Mouse (Mus musculus): ENCODE data around the gene Pm20d1. TPM values are rescaled to one million over a fixed set of nuclear protein-coding genes. Genes with fewer than 3 reads are reported as not detected.

The Pm20d1 gene
- polyA plus RNA-seq, 1 experiment from 2014 or later: 5.7 TPM

DNA sequence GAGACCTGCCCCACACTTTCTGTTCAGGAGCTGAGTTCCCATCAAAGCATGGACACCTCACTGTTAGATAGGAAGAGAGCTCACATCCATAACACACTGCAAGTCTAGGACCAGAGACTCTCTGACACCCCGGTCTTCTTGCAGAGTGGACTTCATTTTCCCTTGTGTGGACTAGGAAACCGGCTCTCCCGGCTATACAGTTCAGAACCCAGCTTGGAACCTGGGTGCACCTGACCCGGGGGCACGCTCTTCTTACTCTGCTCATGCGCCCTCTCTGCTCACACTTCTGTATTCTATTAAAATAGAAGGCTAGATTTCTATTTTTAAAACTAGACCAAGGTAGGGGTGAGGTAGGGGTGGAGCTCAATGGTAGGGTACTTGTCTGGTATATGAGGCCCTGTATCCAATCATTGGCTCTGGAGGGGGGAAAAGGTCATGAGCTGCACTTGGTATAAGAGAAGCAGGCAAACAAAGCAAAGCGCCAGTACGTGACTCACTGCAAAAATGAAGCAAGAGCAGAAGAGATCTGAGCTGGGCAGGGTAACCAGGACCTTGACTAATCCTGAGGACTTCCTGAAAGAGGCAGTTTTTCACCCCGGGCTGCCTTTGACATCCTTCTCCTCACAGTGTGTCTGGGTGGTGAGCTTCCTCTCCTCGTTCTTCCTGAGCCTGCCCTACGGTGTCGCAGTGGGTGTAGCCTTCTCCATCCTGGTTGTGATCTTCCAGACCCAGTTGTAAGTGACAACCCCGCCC, 35.9 kb upstream of the Pm20d1 start:
- no peak overlapping the region for H3K4me2 ChIP-seq (ENCODE audit: low read length)
- H3K9me3 ChIP-seq (replicated peaks; ENCODE audit: low read length): no peaks in the 10 kb centered on the region
- no peaks in the 10 kb centered on the region; the same call in 1 of the 2 replicates for H3K27me3 ChIP-seq (ENCODE audit: insufficient read depth, low read length)
- WGBS: 82% methylated on average over 13 of the region's 13 CpGs
- no peak overlapping the region for H3K27ac ChIP-seq
- ATAC-seq (replicated peaks; ENCODE audit: low FRiP score, low read depth) (no peak), DNase-seq (ENCODE audit: low spot score) (no peak)
- no peak overlapping the region for H3K9ac ChIP-seq (ENCODE audit: low read depth, low read length)
- no peaks in the 10 kb centered on the region for H3K4me1 ChIP-seq (replicated peaks; ENCODE audit: insufficient read depth, low read length)
- no peaks in the 10 kb centered on the region for H3K36me3 ChIP-seq (ENCODE audit: insufficient read depth, low read length)
- no peak overlapping the region for H3K4me3 ChIP-seq (replicated peaks; ENCODE audit: low read depth, low read length)
- no peak for TF ChIP-seq CTCF (IDR thresholded peaks at IDR 0.05; ENCODE audit: low read depth)

DNA sequence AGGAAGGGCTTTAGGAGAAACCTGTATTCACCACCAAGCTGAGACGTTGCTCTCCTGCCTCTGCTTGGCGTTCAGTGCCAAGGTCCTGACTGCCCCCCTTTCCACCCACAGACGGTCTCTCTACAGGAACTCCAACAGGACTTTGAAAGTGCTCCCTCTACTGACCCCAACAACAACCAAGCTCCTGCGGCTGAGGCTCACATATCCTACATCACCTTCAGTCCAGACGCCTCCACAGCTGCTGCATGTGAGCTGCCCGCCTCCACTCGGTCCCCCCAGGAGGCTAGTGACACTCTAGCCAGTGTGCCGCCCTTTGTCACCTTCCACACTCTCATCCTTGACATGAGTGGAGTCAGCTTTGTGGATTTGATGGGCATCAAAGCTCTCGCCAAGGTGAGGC, 33.5 kb upstream of the Pm20d1 start:
- H3K9ac ChIP-seq (ENCODE audit: low read depth, low read length): no peak overlapping the region
- no peaks in the 10 kb centered on the region for H3K9me3 ChIP-seq (replicated peaks; ENCODE audit: low read length)
- no peak overlapping the region for H3K27ac ChIP-seq
- H3K36me3 ChIP-seq (ENCODE audit: insufficient read depth, low read length): no peaks in the 10 kb centered on the region
- H3K27me3 ChIP-seq (ENCODE audit: insufficient read depth, low read length): no peaks in the 10 kb centered on the region; the same call in 1 of the 2 replicates
- 50% methylated on average over 9 of the region's 9 CpGs for WGBS
- H3K4me1 ChIP-seq (replicated peaks; ENCODE audit: insufficient read depth, low read length): no peaks in the 10 kb centered on the region
- H3K4me2 ChIP-seq (ENCODE audit: low read length): no peak overlapping the region
- ATAC-seq (replicated peaks; ENCODE audit: low FRiP score, low read depth) (no peak), DNase-seq (ENCODE audit: low spot score) (peak; percentile 15)
- no peak overlapping the region for H3K4me3 ChIP-seq (replicated peaks; ENCODE audit: low read depth, low read length)
- TF ChIP-seq CTCF (IDR thresholded peaks at IDR 0.05; ENCODE audit: low read depth): peak; percentile 47; the same call in 1 of the 2 replicates

DNA sequence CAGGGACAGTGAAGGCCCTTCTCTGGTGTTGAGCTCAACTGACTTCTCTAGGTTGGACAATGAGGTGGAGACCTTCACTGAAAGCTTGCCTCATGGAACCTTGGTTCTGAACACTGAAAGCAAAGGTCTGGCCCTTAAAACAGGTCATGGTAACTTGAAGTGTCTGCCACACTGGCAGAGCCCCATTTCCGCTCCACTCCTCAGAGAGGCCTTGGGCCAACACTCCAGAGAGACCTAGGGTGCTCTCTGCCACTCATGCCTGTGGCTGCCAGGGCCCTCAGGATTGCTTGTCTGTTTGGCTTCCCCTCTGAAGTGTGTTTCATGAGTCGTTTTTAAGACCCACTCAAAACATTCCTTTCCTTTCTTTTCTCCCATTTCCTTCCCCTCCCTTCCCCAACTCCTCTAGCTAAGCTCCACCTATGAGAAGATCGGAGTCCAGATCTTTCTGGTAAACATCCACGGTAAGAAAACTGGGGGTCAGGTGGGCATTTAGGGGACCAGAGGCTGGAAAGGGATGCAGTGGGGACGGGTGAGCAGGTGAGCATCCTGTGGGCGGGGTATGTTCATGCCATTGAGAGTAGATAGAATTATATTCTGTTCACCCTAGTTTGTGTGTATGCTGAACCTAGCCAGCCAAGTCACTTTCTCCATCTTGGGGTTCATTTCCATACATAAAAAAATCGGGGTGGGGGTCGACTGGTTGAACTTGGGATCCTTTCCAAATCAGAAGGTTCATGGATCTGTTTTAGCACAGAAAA, 32.4 kb upstream of the Pm20d1 start:
- H3K27ac ChIP-seq: no peak overlapping the region
- H3K9me3 ChIP-seq (replicated peaks; ENCODE audit: low read length): no peaks in the 10 kb centered on the region
- no peak overlapping the region for H3K9ac ChIP-seq (ENCODE audit: low read depth, low read length)
- WGBS: 56% methylated on average over 8 of the region's 8 CpGs
- no peak overlapping the region for H3K4me2 ChIP-seq (ENCODE audit: low read length)
- H3K4me3 ChIP-seq (replicated peaks; ENCODE audit: low read depth, low read length): no peak overlapping the region
- no peak for TF ChIP-seq CTCF (IDR thresholded peaks at IDR 0.05; ENCODE audit: low read depth)
- H3K27me3 ChIP-seq (ENCODE audit: insufficient read depth, low read length): no peaks in the 10 kb centered on the region; the same call in 1 of the 2 replicates
- H3K4me1 ChIP-seq (replicated peaks; ENCODE audit: insufficient read depth, low read length): no peaks in the 10 kb centered on the region
- no peaks in the 10 kb centered on the region for H3K36me3 ChIP-seq (ENCODE audit: insufficient read depth, low read length)
- DNase-seq (ENCODE audit: low spot score) (no peak), ATAC-seq (replicated peaks; ENCODE audit: low FRiP score, low read depth) (no peak)

DNA sequence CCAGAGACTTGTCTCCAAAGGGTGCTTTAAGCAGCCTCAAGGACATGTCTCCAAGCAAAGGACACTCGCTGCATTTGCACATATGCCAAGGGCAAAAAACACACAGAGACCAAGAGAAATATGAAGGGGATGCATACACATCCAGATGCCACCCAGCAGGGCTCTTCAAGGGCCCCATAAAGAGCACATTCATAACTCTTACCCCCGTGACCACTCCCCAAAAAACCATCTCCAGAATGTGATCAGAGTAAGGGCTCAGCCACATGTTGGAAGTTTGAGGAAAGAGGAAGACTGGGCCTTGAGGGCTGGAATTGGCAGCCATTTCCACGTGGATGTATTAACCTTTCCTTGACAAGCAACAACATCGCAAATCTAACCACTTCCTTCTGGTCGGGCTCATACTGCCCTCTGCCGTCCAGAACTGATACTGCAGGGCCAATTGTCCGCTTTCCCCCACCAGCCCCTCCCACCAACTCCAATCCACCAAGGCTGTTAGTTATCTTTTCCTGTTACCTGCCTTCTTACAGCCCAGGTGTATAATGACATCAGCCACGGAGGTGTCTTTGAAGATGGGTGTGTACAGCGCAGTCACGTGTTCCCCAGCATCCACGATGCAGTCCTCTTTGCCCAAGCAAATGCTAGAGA, 31.7 kb upstream of the Pm20d1 start:
- Histone ChIP-seq H3K9me3 (replicated peaks; ENCODE audit: low read length) (no peaks in the 10 kb centered on the region), H3K27me3 (ENCODE audit: insufficient read depth, low read length) (no peaks in the 10 kb centered on the region; the same call in 1 of the 2 replicates), H3K27ac (no peak overlapping the region), H3K9ac (ENCODE audit: low read depth, low read length) (no peak overlapping the region), H3K4me1 (replicated peaks; ENCODE audit: insufficient read depth, low read length) (no peaks in the 10 kb centered on the region), H3K4me3 (replicated peaks; ENCODE audit: low read depth, low read length) (no peak overlapping the region), H3K4me2 (ENCODE audit: low read length) (no peak overlapping the region), H3K36me3 (ENCODE audit: insufficient read depth, low read length) (no peaks in the 10 kb centered on the region)
- DNase-seq (ENCODE audit: low spot score): peak; percentile 89
- 15% methylated on average over 11 of the region's 11 CpGs for WGBS
- TF ChIP-seq CTCF (IDR thresholded peaks at IDR 0.05; ENCODE audit: low read depth): peak; percentile 99
- peak; percentile 46; the same call in 1 of the 2 replicates for ATAC-seq (replicated peaks; ENCODE audit: low FRiP score, low read depth)

DNA sequence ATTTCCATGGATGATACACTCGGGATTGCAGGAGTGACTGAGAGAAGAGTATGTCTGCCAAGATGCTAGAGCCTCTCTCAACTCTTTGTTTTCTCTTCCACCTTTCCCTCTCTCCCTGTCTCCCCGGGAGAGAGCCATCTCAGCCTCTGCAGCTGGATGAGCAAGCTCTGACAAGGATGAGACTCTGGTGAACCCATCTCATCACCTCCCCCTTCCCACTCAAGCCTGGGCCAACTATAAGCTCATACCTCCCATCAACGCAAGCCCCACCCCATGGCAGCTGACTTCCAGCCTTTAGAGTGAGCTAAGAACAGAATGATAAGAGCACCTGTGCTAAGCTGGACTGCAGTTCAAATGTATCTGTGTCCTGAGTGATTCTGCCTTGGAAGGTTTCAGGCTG, 27.9 kb upstream of the Pm20d1 start:
- Histone ChIP-seq H3K4me3 (replicated peaks; ENCODE audit: low read depth, low read length) (no peak overlapping the region), H3K4me1 (replicated peaks; ENCODE audit: insufficient read depth, low read length) (no peaks in the 10 kb centered on the region), H3K27me3 (ENCODE audit: insufficient read depth, low read length) (no peaks in the 10 kb centered on the region; the same call in 1 of the 2 replicates), H3K9me3 (replicated peaks; ENCODE audit: low read length) (no peaks in the 10 kb centered on the region), H3K4me2 (ENCODE audit: low read length) (no peak overlapping the region), H3K9ac (ENCODE audit: low read depth, low read length) (no peak overlapping the region), H3K27ac (no peak overlapping the region), H3K36me3 (ENCODE audit: insufficient read depth, low read length) (no peaks in the 10 kb centered on the region)
- WGBS: 72% methylated on average over 3 of the region's 3 CpGs
- no peak for TF ChIP-seq CTCF (IDR thresholded peaks at IDR 0.05; ENCODE audit: low read depth)
- DNase-seq (ENCODE audit: low spot score): no peak
- ATAC-seq (replicated peaks; ENCODE audit: low FRiP score, low read depth): no peak

DNA sequence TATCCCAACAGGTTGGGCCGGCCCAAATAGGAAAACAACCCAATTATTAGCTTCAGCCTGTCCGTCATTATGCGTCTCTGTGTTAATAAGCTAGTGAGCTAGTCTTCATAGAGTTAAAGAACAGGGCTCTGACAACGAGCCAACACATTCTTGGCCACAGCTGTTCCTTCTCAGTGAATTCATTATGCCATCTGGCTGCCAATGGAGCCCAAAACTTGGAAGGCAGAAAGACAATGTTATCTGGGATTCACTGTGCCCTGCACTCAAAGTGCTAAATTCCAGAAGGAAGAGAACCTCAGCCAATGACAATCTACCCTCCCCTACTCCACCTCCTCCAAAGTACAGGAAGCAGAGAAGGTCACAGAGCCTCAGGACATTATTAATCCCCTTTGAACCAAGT, 26.5 kb upstream of the Pm20d1 start:
- Histone ChIP-seq H3K27ac (no peak overlapping the region), H3K9ac (ENCODE audit: low read depth, low read length) (no peak overlapping the region), H3K4me3 (replicated peaks; ENCODE audit: low read depth, low read length) (no peak overlapping the region), H3K4me2 (ENCODE audit: low read length) (no peak overlapping the region), H3K9me3 (replicated peaks; ENCODE audit: low read length) (no peaks in the 10 kb centered on the region), H3K4me1 (replicated peaks; ENCODE audit: insufficient read depth, low read length) (no peaks in the 10 kb centered on the region), H3K27me3 (ENCODE audit: insufficient read depth, low read length) (no peaks in the 10 kb centered on the region; the same call in 1 of the 2 replicates), H3K36me3 (ENCODE audit: insufficient read depth, low read length) (no peaks in the 10 kb centered on the region)
- TF ChIP-seq CTCF (IDR thresholded peaks at IDR 0.05; ENCODE audit: low read depth): no peak
- WGBS: 68% methylated on average over 4 of the region's 4 CpGs
- ATAC-seq (replicated peaks; ENCODE audit: low FRiP score, low read depth) (no peak), DNase-seq (ENCODE audit: low spot score) (no peak)
